Mouse (Mus musculus) cerebellum, postnatal 14 days (tissue): ENCODE results near the gene Cux1.

Experiments used
- DNase-seq, 2 experiments: peaks; one replicate each; pipeline ENCODE4 v3.0.0; 2021; ENCODE audit warnings: mixed read lengths in 2 of 2

Gene Cux1

GRCm38 (mm10) chr5:136297691-136298090, 269.6 kb downstream of the Cux1 start:
- DNase-seq = no peak

DNA sequence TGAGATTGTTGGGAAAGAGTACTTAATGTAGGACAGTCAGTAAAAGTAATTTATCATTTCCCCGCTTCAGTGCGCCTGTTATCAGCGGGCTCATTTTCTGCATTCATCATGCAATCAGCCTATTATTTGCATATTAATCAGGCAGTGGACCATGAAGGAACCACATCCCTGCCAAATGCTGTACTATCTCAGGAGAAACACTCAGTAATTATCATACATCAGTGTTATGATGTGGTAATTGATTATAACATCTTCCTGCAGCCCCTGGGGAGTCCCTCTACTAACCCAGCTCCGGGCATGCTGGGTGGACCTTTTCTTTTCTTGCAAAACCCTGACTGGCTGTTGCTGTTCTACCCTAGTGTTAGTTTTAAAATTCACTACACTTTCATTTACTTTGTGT, 270.4 kb downstream of the Cux1 start:
- no peak for DNase-seq

DNA sequence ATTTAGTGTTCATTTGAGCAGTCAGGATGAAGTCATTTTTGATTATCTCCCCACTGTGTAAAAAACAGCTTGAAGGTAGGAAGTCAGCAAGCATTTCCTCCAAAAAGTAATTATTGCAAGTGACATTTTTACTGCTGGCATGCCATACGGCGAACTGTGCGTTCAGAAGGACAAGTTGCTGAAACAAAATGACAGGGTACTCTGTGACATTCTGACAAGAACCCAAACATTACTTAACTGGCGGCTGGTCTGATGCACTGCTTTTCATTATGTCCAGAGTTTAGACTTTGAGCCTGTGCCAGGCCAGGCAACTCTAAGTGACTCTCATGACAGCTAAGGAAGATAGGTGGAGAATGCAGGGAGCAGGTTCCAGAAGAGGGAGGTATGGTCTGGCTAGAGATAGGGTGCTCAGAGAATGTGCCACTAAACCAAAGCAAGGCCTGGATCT, 274.3 kb downstream of the Cux1 start:
- no peak for DNase-seq

DNA sequence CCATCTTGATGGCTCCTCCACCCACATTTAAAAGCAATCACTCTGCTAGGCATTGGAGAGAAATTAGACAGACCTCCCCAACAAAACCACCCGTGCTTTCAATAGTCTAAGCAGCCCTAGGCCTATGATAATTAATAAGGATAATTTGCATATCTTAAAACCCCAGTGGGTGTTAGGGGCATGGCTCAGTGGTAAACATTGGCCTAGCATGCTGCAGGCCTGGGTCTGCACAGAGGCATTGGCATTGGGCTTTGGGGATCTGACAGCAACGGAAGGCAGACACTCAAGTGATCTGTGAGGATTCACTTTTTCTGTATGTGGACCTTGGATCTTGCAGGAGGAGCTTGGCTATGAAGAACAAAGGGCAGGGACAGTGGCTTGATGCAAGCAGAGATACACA, 274.9 kb downstream of the Cux1 start:
- DNase-seq = no peak

- peak; percentile 29 to 38 for DNase-seq
These were observed 275.7 kb downstream of the Cux1 start for GRCm38 (mm10) chr5:136291562-136291961.

- DNase-seq = no peak
These were observed 277.5 kb downstream of the Cux1 start for GRCm38 (mm10) chr5:136289776-136290175.

DNA sequence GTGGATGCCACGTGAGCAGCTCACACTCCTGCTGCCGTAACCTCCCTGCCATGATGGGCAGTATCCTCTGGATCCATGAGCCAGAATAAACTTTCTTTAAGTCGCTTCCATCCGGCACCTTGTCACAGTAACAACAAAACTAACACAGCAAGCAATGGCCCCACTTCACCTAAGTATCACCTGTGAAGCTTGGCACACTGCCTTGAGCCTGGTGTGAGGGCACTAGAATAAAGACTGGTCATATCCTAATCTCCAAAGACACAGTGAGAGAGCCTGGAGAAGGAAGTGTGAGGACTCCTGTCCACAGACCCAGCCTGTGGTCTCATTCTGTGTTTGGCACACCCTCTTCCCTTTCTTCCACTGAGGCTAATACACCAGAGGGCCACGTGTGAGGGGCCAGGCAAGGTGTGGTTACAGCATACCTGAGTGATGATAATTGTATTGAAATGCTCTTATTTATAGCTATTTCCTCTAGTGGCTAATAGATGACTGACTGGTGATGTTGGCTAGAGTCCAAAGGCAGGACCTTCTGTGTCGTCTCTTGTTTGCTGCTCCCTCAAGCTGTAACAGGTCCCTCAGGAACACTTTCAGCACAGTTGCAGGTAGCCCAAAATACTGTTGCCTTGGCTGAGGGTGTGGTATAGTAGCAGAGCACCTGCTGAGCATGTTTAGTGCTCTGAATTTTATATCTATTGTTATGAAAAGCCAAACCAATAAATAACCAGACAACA, 278.8 kb downstream of the Cux1 start:
- peak; percentile 31 to 34 for DNase-seq

DNA sequence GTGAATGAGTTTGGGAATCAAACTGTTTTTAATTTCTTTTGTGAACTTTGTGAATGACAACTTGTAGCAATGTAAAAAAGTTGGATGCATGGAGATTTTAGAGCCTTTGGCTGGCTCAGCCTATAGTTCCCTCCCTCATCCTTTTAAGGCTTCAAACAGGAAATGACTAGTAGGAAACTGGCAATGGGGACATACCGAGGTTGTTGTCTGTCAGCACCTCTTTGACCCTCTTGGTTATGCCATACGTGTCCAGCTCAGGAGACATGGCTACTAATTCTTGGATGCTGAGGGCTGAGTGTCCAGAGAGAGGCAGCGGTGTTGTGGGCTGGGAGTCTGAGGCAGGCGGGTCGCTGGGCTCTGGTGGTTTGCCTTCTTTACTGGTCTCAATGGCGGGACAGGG, 280.7 kb downstream of the Cux1 start:
- no peak for DNase-seq

DNA sequence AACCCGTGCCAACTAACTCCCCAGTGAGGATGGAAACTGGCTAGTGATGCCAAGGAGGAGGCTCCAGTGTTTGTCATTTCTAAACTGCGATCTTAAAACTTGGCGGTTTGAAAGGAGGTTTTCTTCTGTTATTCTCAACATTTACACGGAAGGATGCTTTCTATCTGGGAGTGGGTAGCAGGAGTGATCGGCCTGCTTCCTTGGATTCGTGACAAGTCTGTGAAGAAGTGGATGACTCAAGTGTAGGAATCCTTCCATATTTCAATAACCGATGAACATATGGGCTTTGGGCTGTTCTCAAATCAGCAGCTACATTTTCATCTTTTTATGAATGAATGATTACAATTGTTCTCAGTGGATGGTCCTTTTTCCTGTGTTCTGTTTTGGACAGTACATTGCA, 282.2 kb downstream of the Cux1 start:
- DNase-seq = no peak

DNA sequence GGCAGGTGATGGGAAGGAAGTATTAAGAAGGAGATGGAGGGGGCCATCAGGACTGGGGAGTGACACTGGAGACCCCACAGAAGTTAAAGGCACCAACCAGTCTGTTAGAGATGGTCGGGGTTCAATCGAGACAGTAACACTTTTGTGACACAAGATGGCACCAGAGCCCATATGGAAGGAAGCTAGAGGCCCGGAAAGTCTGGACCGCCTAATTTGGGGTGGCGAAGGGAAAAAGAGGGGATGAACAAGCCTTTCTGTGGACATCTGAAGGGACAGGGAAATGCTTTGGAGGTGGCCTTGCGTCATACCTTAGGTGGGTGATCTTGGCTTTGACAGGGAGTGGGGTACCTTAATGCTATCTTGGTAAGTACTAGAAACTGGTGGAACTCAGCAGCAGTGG, 285.9 kb downstream of the Cux1 start:
- DNase-seq = peak; percentile 59 to 60

GRCm38 (mm10) chr5:136274739-136275138, 292.6 kb downstream of the Cux1 start:
- DNase-seq = no peak

- no peak for DNase-seq
These were observed 297.4 kb downstream of the Cux1 start for GRCm38 (mm10) chr5:136269937-136270336.

DNA sequence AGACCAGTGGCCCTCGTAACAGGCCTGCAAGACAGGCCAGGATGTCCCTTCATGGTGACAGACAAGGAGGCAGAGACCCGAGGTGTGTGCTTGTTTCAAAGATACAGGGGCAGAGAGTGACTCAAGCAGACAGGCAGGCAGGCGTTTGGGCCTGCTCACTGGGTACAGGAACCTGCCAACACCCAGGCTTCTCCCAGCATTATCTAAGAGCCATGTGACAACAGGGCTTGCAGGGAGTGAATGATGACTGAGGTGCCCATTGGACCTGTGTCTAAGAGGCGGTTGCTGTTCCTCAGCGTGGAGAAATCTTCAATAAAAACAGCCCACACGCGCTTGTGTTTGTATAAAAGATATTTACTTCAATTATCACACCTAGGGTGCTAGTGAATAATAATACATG, 301.2 kb downstream of the Cux1 start:
- no peak for DNase-seq

- DNase-seq = no peak
These were observed 303.9 kb downstream of the Cux1 start for GRCm38 (mm10) chr5:136263342-136263741.

DNA sequence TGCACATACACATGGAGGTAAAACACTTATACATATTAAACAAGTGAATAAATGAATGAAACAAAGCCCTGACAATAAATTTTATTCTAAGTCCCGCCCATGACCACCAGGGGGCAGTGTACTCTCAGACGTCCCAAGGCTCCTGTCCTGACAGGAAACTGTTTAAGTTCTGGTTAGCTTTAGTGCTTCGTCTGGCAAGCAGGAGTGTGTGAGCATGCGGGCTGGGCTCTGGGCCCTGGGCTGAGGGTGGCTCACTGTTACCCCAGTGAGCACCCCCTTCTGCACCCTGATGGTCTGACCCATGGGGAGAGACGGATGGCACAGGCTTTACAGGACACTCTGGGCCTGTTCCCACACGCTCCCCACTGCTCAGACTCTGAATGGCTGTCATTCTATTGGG, 308.4 kb downstream of the Cux1 start:
- DNase-seq = peak; percentile 78 to 83

GRCm38 (mm10) chr5:136252899-136253298, 314.4 kb downstream of the Cux1 start:
- DNase-seq = peak; percentile 88 to 90

DNA sequence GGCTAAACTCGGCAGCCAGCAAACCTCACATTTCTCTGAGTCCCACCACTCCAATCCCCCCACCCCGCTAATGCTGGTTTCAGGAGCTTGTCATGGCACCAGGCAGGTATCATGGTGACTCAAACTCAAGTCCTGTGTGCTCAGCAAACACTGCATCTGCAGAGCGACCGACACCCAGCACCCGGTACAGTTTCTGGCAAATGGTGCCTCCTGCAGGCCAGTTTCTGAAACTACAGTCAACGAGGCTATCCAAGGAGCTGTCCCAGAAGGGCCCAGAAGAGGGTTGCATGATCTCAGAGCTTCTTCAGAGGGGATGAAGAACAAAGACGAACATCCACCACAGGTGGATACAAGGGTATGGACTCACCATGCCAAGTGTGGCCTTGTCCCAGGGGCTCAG, 316.3 kb downstream of the Cux1 start:
- peak; percentile 34 to 57 for DNase-seq

DNA sequence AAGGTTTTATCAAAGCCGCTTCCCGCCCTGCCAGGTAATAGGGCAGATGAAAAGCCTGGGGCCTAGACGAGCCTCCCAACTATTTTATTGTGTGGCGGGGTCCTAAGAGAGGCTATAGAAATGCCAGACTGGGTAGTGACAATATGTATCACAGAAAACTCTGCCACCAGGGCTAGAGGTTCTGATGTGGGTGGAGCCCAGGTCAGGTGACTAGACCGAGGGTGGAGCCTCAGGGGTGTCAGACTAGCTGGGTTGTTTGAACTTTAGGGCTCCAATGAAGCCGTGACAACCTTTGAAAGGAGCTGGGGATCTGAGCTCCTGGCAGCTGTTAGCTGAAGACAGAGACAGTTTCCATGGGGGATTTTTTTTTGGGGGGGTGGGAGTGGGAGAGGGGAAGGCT, 318.8 kb downstream of the Cux1 start:
- no peak for DNase-seq

DNA sequence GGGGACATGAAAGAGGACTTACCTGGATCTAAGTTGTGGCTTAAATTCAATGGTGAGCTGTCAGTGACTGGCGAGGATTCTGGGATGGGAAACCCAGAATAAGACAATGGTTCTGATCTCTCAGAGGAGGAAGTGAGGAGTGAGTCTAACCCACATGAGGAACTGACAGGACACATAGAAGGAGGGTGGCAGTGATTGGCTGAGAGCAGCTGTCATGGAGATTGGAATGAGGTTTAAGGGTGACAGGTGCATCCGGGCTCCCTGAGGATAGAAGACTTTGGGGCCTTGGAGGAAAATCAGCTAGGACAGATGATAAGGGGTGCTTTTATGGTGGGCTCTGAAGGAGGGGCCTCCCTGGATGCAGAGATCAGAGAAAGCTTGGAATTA, 320.8 kb downstream of the Cux1 start, which contains the start of gene Sh2b2:
Sh2b2 (minus strand) TSS at position 105 of the 387 bp plus-strand sequence.
- DNase-seq = no peak

DNA sequence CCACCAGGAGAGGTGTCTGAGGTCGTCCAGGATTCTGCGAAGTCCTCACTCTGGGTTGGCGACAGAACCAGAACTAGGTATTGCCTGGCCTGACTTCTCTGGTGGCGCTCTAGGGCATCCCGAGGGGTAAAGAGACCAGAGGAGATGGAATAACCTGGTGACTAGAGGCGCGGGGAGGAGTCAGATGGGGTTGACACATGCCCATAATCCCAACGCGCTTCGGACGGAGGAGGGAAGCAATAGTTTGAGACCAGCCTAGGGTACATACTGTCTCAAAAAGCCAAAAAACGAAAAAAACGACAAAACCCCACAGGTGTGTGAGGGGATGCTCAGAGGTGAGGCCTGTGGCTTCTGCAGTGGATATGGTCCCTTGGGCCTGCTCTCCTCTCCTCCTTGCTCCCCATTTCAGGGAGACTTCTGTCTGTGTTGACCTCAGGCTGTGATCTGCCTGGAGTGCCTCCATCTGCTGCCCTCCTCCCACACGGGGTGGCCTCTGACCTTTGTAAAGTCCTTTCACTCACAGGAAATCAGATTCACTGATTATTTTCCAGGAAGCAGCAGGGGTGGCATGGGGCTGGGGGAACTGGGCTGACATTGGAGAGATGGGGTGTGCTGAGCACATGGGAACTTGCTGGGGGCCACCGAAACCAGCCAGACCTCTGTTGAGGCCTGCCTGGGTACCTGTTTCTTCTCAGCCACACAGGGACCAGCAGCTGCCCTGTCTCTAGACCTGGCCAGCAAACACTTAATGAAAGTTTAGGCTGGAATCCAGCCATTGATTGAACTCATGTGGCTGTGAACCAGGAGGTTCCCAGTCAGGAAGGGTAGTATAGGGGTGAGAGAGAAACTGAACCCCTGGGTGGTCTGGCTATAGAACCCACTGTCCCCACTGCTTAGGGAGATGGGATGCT, 321.5 kb downstream of the Cux1 start:
- no peak for DNase-seq

GRCm38 (mm10) chr5:136244762-136245540, 322.3 kb downstream of the Cux1 start:
- DNase-seq = peak; percentile 86 to 88

DNA sequence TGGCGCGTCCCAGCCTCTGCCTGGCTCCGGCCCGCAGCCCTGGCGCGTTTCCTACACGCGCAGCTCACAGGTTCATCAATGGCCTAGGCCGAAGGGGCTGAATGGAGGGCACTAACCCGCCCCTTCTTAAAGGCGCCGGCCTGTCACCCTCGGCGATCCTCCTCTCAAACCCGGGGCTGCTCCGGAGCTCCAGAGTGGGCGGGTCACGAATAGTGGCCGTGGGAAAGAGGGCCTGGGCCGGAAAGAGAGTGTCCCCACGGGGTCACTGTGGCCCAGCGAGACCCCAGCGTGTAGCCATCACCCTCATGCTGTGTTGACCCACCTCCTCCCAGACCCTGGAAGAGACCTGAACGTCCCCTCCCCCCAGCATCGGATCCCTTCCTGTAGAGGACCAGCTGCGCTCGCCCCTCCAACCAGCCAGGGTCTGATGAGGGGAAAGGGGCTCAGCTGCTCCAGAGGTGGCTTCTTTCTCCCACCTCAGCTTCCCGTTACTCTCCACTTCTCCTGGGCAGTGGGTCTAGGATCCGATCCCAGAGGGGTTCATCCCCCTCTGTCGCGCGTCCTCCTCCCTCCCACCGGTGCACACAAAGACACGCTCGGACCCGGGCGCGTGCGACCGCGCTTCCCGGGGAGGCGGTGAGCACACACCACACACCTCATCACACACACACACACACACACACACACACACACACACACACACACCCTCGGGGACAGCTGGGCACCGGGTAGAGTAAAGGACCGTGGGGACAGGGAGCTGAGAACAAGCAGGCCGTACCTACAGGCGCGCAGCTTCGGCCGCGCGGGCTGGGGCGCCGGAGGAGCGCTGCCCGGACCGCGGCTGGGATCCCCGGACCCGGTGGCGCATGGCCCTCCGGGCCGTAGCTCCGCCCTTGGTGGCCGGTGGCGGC, 323.2 kb downstream of the Cux1 start:
- peak; percentile 46 to 57 for DNase-seq
